Mouse (Mus musculus) kidney, adult 9 months (tissue): Measurements from ENCODE around the gene Slk.
"Not testable (repeated sequence)": the region's sequence is repeated elsewhere in the genome, so short reads cannot be mapped to it uniquely, and the experiment has no call there.

Experiments used
- DNase-seq: peaks from one replicate; pipeline ENCODE4 v3.0.0; 2022

Gene Slk

DNA sequence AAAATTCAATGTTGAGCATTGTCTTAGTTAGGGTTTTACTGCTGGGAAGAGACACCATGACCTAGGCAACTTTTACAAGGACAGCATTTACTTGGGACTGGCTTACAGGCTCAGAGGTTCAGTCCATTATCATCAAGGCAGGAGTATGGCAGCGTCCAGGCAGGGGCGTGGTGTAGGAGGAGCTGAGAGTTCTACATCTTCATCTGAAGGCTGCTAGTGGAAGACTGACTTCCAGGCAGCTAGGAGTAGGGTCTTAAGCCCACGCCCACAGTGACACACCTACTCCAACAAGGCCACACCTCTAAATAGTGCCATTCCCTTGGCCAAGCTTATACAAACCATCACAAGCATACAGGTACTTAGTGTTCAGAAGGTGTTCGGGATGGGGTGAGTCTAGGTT lies 7.5 kb upstream of the Slk start:
- not testable (repeated sequence) for DNase-seq

DNA sequence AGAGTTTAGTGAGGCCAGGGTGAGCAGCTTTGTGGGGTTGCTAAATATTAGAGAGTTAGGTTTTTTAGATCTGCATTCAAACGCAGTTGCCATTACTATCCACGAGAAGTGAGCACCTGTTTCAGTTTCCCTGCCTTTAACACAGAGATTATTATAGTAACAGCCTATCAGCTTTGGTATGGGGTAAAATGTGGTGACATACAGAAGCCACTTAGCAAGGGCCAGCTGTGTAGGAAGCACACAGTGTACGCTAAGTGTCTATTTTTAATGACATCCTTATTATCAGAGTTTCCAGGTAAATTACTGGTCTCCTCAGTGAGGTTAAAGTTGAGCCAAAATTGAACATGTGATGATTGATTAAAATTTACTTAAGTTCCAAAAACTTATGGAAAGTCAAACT lies 5.8 kb upstream of the Slk start:
- DNase-seq, result no peak

DNA sequence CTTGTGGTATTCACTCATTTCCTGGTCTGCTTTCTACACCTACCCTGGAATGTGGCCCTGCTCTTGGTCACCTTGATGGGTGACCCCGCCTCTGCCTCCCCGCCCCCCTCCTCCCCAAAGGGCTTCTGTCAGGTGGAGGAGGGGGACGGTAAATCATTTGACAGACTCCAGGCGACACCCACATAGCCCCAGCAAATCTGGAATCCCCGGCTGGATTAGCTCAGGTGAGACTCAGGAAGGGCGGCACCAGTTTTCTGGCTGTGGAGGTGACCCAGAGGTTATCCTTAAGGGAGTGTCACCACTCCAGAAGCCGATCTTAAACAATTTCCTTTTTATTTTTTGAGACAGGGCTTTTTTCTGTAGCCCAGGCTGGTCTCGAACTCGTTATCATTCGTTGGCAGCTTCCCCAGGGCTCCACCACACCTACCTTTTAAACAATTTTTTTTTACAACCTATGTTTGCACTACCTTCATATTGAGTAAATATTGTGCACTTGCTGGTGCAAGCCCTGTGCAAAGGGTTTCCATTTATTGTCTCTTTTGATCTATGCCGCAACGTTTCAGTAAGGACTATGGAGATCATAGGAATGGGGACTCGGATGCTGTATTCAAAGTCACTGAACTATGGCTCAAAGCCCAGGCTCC lies 775 bp upstream of the Slk start:
- DNase-seq, result peak; percentile 58

GRCm38 (mm10) chr19:47579788-47580631 lies 532 bp downstream of the Slk start:
- DNase-seq, result peak; percentile 47

DNA sequence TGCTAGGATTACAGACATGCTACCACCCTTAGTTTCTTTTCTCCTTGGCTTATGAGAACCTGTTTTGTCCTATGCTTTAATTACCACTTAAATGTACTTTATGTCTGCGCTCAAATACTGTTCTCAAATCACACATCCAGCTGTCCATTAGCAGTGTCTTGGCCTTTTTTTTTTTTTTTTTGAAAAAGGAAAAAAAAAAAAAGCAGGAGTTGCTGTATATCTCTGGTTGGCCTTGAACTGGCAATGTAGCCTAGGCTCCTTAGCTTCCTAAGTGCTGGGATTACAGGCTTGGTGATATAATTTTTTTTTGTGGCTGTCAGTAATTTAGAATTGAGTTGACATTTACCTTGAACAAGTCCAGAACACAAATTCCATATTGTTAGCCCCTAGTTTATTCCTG lies 6.3 kb downstream of the Slk start:
- no peak for DNase-seq

- DNase-seq, result peak; percentile 33
Observed at GRCm38 (mm10) chr19:47587009-47587408, 7.5 kb downstream of the Slk start.

GRCm38 (mm10) chr19:47608513-47608912 lies 29.0 kb downstream of the Slk start:
- no peak for DNase-seq

GRCm38 (mm10) chr19:47613442-47613841 lies 34.0 kb downstream of the Slk start:
- DNase-seq, result no peak

- no peak for DNase-seq
Observed at GRCm38 (mm10) chr19:47621478-47621877, 42.0 kb downstream of the Slk start.

DNA sequence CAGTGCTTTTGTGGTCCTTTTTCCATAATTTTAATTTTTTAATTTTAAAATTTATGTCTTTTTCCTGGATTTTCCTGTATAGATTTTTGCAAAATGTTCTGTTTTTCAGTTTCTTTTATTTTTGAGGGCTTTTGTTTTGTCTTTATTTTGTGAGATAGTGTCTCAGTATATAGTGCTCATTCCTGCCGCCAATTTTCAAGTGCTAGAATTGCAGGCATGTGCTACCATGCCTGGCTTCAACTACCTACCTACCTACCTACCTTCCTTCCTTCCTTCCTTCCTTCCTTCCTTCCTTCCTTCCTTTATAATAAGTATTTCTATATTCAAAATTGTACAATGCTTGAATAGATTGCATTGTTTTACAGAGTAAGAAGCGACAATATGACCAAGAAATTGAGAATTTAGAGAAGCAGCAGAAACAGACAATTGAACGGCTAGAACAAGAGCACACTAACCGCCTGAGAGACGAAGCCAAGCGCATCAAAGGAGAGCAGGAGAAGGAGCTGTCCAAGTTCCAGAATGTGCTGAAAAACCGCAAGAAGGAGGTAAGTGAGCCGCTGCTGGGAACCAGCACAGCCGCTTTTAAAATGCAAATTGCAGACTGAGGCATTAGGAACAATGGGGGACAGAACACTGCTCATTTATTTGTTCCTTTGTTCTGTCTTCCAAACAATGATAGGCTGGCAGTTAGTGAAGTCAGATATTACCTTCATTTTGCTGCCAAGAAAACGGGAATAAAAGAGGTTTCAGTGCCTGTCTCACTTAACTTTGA lies 45.6 kb downstream of the Slk start:
- no peak for DNase-seq

DNA sequence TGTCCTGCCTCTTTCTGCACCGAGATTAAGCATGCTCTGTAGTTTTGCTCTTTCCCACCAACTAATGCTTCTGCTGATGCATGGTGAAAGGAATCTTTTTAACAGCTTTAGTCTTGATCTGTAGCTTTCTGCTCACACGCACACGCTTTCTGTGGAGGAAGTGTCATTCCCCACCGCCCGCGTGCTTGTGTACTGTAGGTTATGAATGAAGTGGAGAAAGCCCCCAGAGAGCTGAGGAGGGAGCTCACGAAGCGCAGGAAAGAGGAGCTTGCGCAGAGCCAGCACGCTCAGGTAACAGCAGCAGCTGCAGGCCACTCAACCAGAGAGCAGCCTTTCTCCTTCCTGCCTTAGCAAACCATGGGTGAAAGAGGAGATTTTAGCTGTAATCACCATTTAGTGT lies 48.0 kb downstream of the Slk start:
- no peak for DNase-seq

- no peak for DNase-seq
Observed at GRCm38 (mm10) chr19:47629068-47629467, 49.6 kb downstream of the Slk start.

DNA sequence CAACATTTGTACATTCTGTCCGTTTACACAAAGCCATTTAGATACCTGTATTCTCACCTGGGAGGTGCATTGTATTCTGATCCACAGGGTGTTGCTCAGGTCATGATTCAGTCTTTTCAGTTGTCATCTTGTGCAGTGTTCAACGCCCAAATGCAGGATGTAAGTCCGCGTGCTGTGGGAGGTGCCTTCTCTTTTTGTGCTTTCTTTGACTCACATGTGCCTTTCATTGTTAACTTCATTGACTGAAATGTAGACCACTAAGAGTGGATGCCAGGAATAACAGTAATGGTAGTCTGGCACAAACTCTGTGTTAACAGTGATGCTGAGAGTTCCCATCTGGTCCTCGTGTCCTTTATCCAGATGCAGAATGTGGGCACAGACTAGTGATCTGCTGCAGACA lies 50.9 kb downstream of the Slk start:
- DNase-seq, result no peak

- DNase-seq, result peak; percentile 31
Observed at GRCm38 (mm10) chr19:47631799-47632198, 52.3 kb downstream of the Slk start.

GRCm38 (mm10) chr19:47635380-47635779 lies 55.9 kb downstream of the Slk start:
- no peak for DNase-seq

GRCm38 (mm10) chr19:47643910-47644309 lies 64.4 kb downstream of the Slk start:
- DNase-seq, result no peak

DNA sequence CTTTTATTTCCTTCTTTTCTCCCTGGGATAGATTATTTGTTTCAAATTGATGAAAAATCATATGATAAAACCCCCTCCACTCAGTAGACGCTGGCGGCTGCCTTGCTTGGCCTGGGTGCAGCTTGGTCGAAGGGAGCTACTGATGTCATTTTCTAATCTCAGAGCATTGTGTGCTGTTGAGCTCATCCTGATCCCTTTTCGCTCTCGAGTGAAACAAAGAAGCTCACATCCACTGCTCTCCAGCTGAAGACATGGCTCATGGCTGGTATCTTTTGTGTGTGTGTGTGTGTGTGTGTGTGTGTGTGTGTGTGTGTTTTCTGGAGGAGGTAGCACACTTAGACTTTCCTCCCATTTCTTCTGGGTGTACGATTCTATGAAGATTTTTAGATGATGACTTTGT lies 66.1 kb downstream of the Slk start:
- no peak for DNase-seq

DNA sequence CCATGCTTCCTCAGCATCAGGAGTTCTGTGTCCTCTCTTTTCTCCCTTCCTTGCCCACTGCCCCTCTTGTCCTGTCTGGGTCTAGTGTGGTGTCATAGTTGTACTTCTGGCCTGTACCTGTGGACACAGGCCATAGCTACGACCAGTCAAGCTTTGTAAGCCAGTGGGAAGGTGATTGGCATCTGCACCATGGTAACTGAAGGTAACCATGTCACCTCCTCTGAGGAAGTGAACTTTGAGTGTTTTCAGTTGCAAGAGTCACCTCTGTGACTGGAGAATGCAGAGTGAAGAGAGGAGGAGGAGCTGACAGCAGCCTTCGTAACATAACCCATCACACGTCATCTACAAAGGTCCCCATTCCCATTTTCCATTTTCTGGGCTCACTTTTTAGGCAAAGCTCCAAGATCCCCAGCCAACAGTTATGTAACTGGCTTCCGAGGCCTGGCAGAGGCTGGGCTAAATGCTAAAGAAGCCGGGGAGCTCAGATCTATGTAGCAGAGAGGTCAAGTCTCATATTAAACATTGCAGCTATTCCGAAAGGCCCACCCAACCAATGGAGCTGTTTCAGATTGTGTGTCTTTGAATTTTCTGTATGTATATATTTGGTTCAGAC lies 67.1 kb downstream of the Slk start:
- DNase-seq, result peak; percentile 13

- DNase-seq, result no peak
Observed at GRCm38 (mm10) chr19:47649071-47649470, 69.6 kb downstream of the Slk start.

DNA sequence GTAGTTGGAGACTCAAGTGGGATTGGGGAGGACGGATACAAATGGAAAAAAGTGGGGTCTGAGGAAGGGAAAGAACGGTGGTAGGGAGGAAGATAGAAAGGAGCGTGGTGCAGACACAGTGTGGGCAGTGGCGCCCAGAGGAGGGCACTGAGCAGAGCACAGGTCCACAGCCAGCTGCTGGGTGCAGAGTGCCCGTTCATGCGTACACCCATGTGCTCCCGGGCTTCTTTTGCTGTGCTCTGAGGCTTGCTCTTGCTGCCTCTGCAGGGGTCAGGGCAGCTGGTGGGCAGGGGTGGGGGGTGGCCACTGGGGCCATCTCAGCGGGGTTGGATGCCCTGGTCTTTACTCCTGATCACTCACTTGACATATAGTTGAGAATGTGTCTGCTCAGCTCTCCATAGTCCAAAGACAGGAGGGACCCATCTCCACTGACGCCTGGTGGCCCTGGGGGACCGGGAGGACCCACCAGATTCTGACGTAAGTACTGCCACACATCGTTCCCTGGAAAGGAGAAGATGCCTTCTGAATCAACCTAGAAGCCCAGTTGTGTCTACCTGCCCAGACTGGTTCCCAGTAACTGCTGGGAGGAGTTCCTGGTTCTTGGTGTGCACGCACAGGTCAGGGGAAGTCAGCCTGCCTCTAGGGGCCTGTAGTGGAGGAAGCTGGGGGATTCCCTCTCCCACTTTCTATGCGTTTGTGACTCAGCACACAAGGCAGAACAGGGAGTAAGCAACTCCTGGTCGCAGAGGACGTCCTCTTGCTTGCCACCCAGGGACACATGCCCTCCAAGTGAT lies 71.1 kb downstream of the Slk start:
- no peak for DNase-seq

GRCm38 (mm10) chr19:47651160-47651480 lies 71.6 kb downstream of the Slk start:
- no peak for DNase-seq

- no peak for DNase-seq
Observed at GRCm38 (mm10) chr19:47652255-47652654, 72.8 kb downstream of the Slk start.

DNA sequence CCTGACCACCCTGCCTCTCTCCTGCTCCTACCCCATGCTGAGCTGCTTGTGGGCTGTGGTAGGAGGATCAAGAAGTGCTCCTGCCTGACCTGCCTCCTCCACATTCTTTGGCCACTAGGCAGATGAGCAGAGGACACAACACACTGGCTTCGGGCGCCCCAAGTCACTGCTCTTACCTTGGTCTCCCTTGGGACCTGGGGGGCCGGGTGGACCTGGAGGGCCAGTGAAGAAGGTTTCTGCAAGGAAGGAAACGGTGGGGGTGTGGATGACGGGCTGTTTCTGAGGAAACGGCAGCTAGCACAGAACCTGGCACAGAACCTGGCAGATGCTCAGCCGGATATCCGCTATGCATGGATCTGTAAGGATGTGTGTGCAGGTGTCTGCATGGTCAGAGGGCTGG lies 73.7 kb downstream of the Slk start:
- DNase-seq, result no peak
